Mouse (Mus musculus) erythroid progenitor cell, adult 5-6 weeks (primary cell): ENCODE data around the gene Amhr2. TPM values are rescaled to one million over a fixed set of nuclear protein-coding genes. Genes with fewer than 3 reads are reported as not detected.

Source experiments
- ATAC-seq: replicated peaks from 2 replicates; pipeline ENCODE4 v1.8.0; 2016; ENCODE audit warnings: moderate number of reproducible peaks, mild to moderate bottlenecking, moderate TSS enrichment, inconsistent platforms; ENCODE audit not compliant: poor library complexity, low FRiP score, severe bottlenecking
- total RNA-seq, 2 experiments: library from RNA; stranded (forward) in 1 of 2; stranded (reverse) in 1 of 2; fragments of 150-400 nt in 1 of 2; fragments of 186-747, 209-891 nt in 1 of 2; gene quantifications; 2 replicates each; pipeline versions ENCODE4 v1.2.3 to v1.2.4; 2015 to 2017; ENCODE audit warnings: low replicate concordance in 2 of 2

Amhr2 gene
- total RNA-seq, 2 experiments from 2014 or later = 3.6 TPM; not detected in 1

- ATAC-seq = no peak
These were observed 23.7 kb downstream of the Amhr2 start for GRCm38 (mm10) chr15:102468675-102469370.

GRCm38 (mm10) chr15:102470183-102470604 is 25.0 kb downstream of the Amhr2 start, which contains the start of gene Pcbp2:
Pcbp2 (plus strand) TSS chr15:102470539.
- peak; percentile 100 for ATAC-seq

GRCm38 (mm10) chr15:102470605-102471294 is 25.6 kb downstream of the Amhr2 start:
- ATAC-seq = peak; percentile 30; the same call in 1 of the 2 replicates

GRCm38 (mm10) chr15:102471295-102471645 is 26.1 kb downstream of the Amhr2 start:
- ATAC-seq = no peak

- no peak for ATAC-seq
These were observed 26.6 kb downstream of the Amhr2 start for GRCm38 (mm10) chr15:102471727-102472126.

GRCm38 (mm10) chr15:102473246-102473645 is 28.1 kb downstream of the Amhr2 start:
- no peak for ATAC-seq

- ATAC-seq = no peak
These were observed 29.4 kb downstream of the Amhr2 start for GRCm38 (mm10) chr15:102474520-102474919.

- ATAC-seq = no peak
These were observed 38.0 kb downstream of the Amhr2 start for GRCm38 (mm10) chr15:102483136-102483535.

- ATAC-seq = no peak
These were observed 40.7 kb downstream of the Amhr2 start for GRCm38 (mm10) chr15:102485853-102486252.

GRCm38 (mm10) chr15:102487664-102488063 is 42.5 kb downstream of the Amhr2 start:
- no peak for ATAC-seq

- no peak for ATAC-seq
These were observed 53.2 kb downstream of the Amhr2 start for GRCm38 (mm10) chr15:102498322-102498721.

- ATAC-seq = no peak
These were observed 54.2 kb downstream of the Amhr2 start for GRCm38 (mm10) chr15:102499370-102499769.

GRCm38 (mm10) chr15:102499851-102500250 is 54.7 kb downstream of the Amhr2 start:
- no peak for ATAC-seq

GRCm38 (mm10) chr15:102500479-102500878 is 55.3 kb downstream of the Amhr2 start:
- ATAC-seq = no peak

- no peak for ATAC-seq
These were observed 56.1 kb downstream of the Amhr2 start for GRCm38 (mm10) chr15:102501084-102501814.

- ATAC-seq = no peak
These were observed 57.2 kb downstream of the Amhr2 start for GRCm38 (mm10) chr15:102502254-102502840.

GRCm38 (mm10) chr15:102503447-102503846 is 58.3 kb downstream of the Amhr2 start, which contains the start of gene Gm10337:
Gm10337 (plus strand) TSS chr15:102503722.
- ATAC-seq = no peak
